Mouse (Mus musculus) liver, embryonic 14.5 days (tissue): ENCODE data around the gene Polr2e.

Experiments
- CTCF ChIP-seq: IDR thresholded peaks from 2 replicates; pipeline ENCODE4 v1.5.1; 2016; ENCODE audit warnings: antibody characterized with exemption, low read depth, control low read depth
- EP300 ChIP-seq: IDR thresholded peaks from 2 replicates; pipeline ENCODE4 v1.6.1; 2016; ENCODE audit warnings: antibody characterized with exemption, low read depth

GRCm38 (mm10) chr10:80048396-80048795, 8.8 kb upstream of the Polr2e start:
- no peak for TF ChIP-seq CTCF
- TF ChIP-seq EP300: no peak
